Mouse (Mus musculus) midbrain, embryonic 15.5 days (tissue): ENCODE results near the gene Nfyc. TPM values are rescaled to one million over a fixed set of nuclear protein-coding genes. Genes with fewer than 3 reads are reported as not detected.

ENCODE experiments used
- ATAC-seq: fragments of 200-750 bp; cut with Nextera tagmentation; replicated peaks from 2 replicates; pipeline ENCODE4 v1.8.0; 2017; ENCODE audit warnings: moderate TSS enrichment
- H3K27ac ChIP-seq: fragments of 300-500 bp; sonication (generic); 2 replicates; pipeline ENCODE4 v1.5.1; 2015; ENCODE audit warnings: mild to moderate bottlenecking, inconsistent platforms
- H3K27me3 ChIP-seq: fragments of 300-500 bp; sonication (generic); replicated peaks from 2 replicates; pipeline ENCODE4 v1.6.1; 2015; ENCODE audit warnings: inconsistent platforms
- H3K36me3 ChIP-seq: fragments of 300-500 bp; sonication (generic); replicated peaks from 2 replicates; pipeline ENCODE4 v1.6.1; 2015; ENCODE audit warnings: inconsistent platforms
- H3K4me1 ChIP-seq: fragments of 300-500 bp; sonication (generic); 2 replicates; pipeline ENCODE4 v1.6.1; 2015; ENCODE audit warnings: inconsistent platforms
- H3K4me2 ChIP-seq: fragments of 300-500 bp; sonication (generic); 2 replicates; pipeline ENCODE4 v1.6.1; 2015; ENCODE audit warnings: inconsistent platforms, mild to moderate bottlenecking, moderate library complexity
- H3K4me3 ChIP-seq: fragments of 300-500 bp; sonication (generic); 2 replicates; pipeline ENCODE4 v1.5.1; 2015; ENCODE audit warnings: mild to moderate bottlenecking, inconsistent platforms
- H3K9ac ChIP-seq: fragments of 300-500 bp; sonication (generic); 2 replicates; pipeline ENCODE4 v1.6.1; 2015; ENCODE audit warnings: mild to moderate bottlenecking, inconsistent platforms
- H3K9me3 ChIP-seq: fragments of 300-500 bp; sonication (generic); 2 replicates; pipeline ENCODE4 v1.6.1; 2016; ENCODE audit warnings: inconsistent platforms
- WGBS: fragments of 180-500 bp; shearing (Covaris S2); methylation state at CpG from one replicate; pipeline ENCODE4 v1.1.7; 2015; ENCODE audit warnings: mixed read lengths; 5-methylcytosine and 5-hydroxymethylcytosine counted together
- polyA plus RNA-seq: library from polyadenylated mRNA; unstranded; fragments of >200 nt; fragmentation: Nextera tagmentation; extraction: Ambion mirVana; gene quantifications from 2 replicates; pipeline ENCODE4 v1.2.1, GENCODE M21; 2015

The Nfyc gene
- polyA plus RNA-seq, 1 experiment from 2014 or later: 79.2 TPM

GRCm38 (mm10) chr4:120746552-120747150, 84.7 kb downstream of the Nfyc start:
- H3K36me3 ChIP-seq: no peaks in the 10 kb centered on the region
- peaks cover 40% of the 10 kb centered on the region for H3K27me3 ChIP-seq
- H3K4me1 ChIP-seq: peaks cover 13% of the 10 kb centered on the region
- peak overlapping the region; percentile 97 for H3K4me2 ChIP-seq
- peak overlapping the region; percentile 37 for H3K9ac ChIP-seq
- 4% methylated on average over 44 of the region's 53 CpGs for WGBS
- no peak overlapping the region for H3K27ac ChIP-seq
- H3K4me3 ChIP-seq: peak overlapping the region; percentile 53
- peak; percentile 48 for ATAC-seq
- no peaks in the 10 kb centered on the region for H3K9me3 ChIP-seq

DNA sequence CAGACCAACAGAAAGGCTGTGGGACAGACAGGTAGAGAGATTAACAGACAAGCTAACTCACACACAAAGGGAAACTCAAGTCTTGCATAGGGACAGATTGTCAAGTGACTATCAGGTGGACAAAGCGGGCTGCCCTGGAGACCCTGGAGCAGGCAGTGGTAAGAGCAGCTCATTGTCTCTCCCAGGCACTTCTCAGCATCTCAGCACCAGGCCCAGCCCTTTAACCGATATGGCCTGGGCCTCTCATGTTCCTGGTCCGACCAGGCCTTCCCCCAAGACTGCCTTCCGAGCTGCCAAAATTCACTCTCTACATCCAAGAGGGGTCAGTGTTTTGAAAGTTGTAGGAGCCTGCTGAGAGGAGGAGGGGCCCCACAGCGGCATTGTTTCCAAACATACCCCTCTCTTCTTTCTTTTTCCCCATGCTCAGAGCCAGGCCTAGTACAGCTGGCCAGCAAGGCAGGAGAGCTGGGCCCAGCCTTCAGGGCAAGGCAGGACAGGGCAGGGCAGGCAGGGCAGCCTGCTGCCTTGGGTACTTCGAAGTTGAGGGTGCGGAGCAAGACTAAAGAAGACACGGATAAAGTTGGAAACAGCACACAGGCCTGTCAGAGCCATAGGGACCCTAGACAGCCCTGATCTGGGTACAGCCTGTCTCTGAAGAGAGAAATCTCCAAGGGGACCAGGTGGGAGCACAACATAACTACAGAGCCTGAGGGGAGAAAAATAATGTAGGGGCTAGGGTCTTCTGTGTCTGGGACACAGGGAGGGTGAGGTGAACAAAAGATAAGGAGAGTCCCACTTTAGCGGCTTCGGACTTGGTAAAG, 85.4 kb downstream of the Nfyc start:
- WGBS: 18% methylated on average over 10 of the region's 10 CpGs
- Histone ChIP-seq H3K36me3 (no peaks in the 10 kb centered on the region), H3K4me2 (peak overlapping the region; percentile 97), H3K4me1 (peaks cover 13% of the 10 kb centered on the region), H3K4me3 (no peak overlapping the region; the same call in 1 of the 2 replicates), H3K27me3 (peaks cover 37% of the 10 kb centered on the region), H3K9ac (no peak overlapping the region), H3K9me3 (no peaks in the 10 kb centered on the region), H3K27ac (no peak overlapping the region)
- ATAC-seq: no peak

DNA sequence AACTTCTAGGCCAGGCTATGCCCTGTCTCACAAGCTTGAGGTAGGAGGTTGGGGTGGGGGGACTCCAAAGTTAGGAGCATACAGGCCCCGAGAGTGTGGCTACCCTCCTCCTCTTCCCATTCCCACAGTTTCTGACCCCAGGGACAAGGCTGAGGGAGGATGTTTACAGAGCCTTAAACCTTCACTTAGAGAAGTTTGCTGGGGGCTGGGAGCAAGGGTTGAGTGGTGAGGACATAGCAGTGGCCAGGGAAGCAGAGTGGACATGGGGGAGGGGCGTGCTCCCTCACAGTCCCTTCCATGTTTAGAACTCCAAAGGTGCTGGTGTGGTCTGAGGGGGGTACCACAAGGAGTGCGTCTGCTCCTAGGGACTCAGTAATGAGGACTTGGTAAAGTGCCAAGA, 87.7 kb downstream of the Nfyc start:
- no peak for ATAC-seq
- no peaks in the 10 kb centered on the region for H3K36me3 ChIP-seq
- no peak overlapping the region for H3K4me2 ChIP-seq
- H3K4me1 ChIP-seq: peaks cover 13% of the 10 kb centered on the region
- no peak overlapping the region for H3K4me3 ChIP-seq
- 72% methylated on average over 3 of the region's 3 CpGs for WGBS
- no peak overlapping the region for H3K27ac ChIP-seq
- no peaks in the 10 kb centered on the region for H3K9me3 ChIP-seq
- no peak overlapping the region for H3K9ac ChIP-seq
- H3K27me3 ChIP-seq: peaks cover 15% of the 10 kb centered on the region

DNA sequence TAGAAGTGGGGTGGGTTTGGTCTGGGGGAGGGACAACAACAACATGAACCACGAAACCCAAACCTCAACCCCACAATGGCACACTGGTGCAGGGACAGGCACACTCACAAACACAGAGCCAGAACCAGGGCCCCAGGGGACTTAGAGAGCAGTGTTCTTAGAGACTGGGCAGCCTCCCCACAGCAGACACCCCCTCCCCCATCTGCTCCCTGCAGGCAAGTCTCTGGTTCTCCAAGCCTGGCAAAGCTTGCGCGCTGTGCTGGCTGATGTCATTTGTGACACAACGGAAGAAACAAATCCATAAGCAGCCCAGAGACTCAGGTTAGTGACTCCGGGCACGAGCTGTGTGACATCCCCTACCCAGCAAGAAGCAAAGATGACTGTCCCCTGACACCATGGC, 90.1 kb downstream of the Nfyc start:
- H3K4me1 ChIP-seq: no peaks in the 10 kb centered on the region
- no peak overlapping the region for H3K4me2 ChIP-seq
- H3K36me3 ChIP-seq: no peaks in the 10 kb centered on the region
- no peaks in the 10 kb centered on the region for H3K9me3 ChIP-seq
- H3K4me3 ChIP-seq: no peak overlapping the region
- H3K27me3 ChIP-seq: peaks cover 4% of the 10 kb centered on the region
- ATAC-seq: no peak
- no peak overlapping the region for H3K27ac ChIP-seq
- 66% methylated on average over 6 of the region's 6 CpGs for WGBS
- H3K9ac ChIP-seq: no peak overlapping the region

DNA sequence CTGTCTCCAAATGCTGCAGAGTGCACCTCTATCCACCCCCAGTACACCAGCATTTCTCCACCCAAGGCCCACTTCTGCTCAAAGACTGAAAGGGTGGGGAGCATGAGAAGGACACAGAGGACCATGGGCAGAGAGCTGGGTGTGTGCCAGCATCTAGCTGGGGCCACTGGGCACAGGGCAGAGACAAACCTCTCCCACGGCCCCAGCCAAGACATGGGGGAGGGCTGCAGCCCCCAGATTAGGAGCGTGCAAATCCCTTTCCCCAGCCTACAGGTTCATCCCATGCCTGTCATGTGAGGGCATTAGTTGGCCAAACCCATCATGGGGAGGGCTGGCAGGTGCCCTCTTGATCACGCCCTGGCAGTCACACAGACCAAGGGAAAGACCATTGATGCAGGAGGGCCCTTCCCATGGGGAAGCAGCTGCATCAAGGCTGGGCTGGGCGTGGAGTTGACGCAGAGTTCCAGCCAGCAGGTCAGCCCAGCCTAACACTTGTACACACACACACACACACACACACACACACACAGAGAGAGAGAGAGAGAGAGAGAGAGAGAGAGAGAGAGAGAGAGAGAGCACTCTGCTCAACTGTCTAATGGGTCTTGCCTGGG, 97.3 kb downstream of the Nfyc start:
- Histone ChIP-seq H3K27me3 (peaks cover 21% of the 10 kb centered on the region), H3K4me1 (peaks cover 10% of the 10 kb centered on the region), H3K4me2 (no peak overlapping the region), H3K9me3 (no peaks in the 10 kb centered on the region), H3K27ac (no peak overlapping the region), H3K9ac (no peak overlapping the region), H3K4me3 (no peak overlapping the region), H3K36me3 (no peaks in the 10 kb centered on the region)
- peak; percentile 48 for ATAC-seq
- WGBS: 69% methylated on average over 5 of the region's 5 CpGs

DNA sequence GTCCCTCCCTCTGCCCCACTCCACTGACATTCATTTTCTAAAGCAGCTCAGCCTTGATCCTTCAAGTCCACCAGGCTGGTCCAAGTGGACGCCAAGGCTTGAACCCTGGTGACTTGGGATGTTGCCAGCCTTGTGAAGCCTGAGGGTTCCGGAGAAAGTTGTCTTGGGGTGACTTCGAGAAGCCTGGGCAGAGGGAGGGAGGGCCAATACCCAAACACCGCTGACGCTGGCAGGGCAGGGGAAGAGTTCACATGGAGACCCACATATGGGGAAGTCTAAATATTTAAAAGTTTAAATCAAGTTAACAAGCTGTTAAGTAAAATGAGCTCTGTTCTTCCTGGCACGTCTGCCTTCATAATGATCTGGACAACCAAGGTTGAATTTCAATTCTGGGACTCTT, 98.6 kb downstream of the Nfyc start:
- Histone ChIP-seq H3K27me3 (peaks cover 21% of the 10 kb centered on the region), H3K4me3 (no peak overlapping the region), H3K9ac (no peak overlapping the region), H3K9me3 (no peaks in the 10 kb centered on the region), H3K27ac (no peak overlapping the region), H3K4me1 (peaks cover 10% of the 10 kb centered on the region), H3K4me2 (no peak overlapping the region), H3K36me3 (no peaks in the 10 kb centered on the region)
- 85% methylated on average over 6 of the region's 6 CpGs for WGBS
- no peak for ATAC-seq

- H3K27ac ChIP-seq: no peak overlapping the region
- ATAC-seq: peak; percentile 62; the same call in 1 of the 2 replicates
- H3K4me3 ChIP-seq: peak overlapping the region; percentile 48
- H3K36me3 ChIP-seq: no peaks in the 10 kb centered on the region
- H3K4me2 ChIP-seq: peak overlapping the region; percentile 92
- peaks cover 10% of the 10 kb centered on the region for H3K4me1 ChIP-seq
- WGBS: under 1% methylated on average over 40 of the region's 40 CpGs
- H3K9ac ChIP-seq: peak overlapping the region; percentile 40
- H3K27me3 ChIP-seq: peaks cover 21% of the 10 kb centered on the region
- no peaks in the 10 kb centered on the region for H3K9me3 ChIP-seq
These were observed 100.2 kb downstream of the Nfyc start for GRCm38 (mm10) chr4:120731030-120731644.

DNA sequence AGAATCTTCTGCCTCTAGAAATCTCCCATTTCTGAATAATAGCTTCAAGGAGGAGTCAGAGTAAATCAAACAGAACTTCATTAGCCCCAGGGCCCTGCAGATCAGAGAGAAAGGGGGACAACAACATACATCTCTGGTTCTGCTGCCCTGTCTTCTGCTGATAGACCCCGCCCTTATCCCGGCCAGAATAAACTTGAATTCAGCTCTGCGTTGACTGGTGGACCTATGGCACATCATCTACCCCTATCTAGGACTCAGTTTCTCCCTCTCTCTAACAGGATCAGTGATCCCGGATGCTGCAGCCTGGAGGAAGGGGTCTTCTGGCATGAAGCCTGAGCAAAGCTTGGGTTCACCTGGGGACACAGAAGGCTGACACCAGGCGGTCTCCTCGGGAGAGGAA, 100.8 kb downstream of the Nfyc start:
- Histone ChIP-seq H3K36me3 (no peaks in the 10 kb centered on the region), H3K9ac (peak overlapping the region; percentile 40), H3K4me3 (peak overlapping the region; percentile 48), H3K9me3 (no peaks in the 10 kb centered on the region), H3K27ac (no peak overlapping the region), H3K4me1 (peaks cover 10% of the 10 kb centered on the region), H3K27me3 (peaks cover 21% of the 10 kb centered on the region), H3K4me2 (peak overlapping the region; percentile 92)
- ATAC-seq: 0 out of 2 replicates have a peak, but pooled peaks have one; percentile 27
- 34% methylated on average over 6 of the region's 6 CpGs for WGBS

DNA sequence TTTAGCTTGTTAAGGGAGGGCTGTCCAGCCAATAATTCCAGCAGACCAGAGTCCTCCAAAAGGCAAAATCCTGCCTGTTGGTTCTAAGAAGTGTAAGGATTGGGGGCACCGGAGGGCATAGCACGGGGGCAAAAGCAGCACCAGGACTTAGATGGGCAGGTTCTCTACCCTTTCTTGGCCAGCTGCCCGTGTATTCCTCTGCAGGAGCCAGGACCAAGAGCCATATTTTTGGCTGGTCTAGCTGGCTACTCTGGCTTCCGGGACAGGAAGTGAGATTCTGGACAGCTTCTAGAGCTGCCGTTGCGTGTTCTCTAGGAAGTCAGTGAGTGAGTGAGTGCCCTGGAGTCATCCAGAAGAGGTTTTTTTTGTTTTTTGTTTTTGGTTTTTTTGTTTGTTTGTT, 101.2 kb downstream of the Nfyc start:
- 71% methylated on average over 6 of the region's 6 CpGs for WGBS
- no peak for ATAC-seq
- Histone ChIP-seq H3K4me1 (peaks cover 10% of the 10 kb centered on the region), H3K36me3 (no peaks in the 10 kb centered on the region), H3K27ac (no peak overlapping the region), H3K4me2 (no peak overlapping the region), H3K4me3 (no peak overlapping the region), H3K9ac (no peak overlapping the region), H3K27me3 (peaks cover 21% of the 10 kb centered on the region), H3K9me3 (no peaks in the 10 kb centered on the region)

DNA sequence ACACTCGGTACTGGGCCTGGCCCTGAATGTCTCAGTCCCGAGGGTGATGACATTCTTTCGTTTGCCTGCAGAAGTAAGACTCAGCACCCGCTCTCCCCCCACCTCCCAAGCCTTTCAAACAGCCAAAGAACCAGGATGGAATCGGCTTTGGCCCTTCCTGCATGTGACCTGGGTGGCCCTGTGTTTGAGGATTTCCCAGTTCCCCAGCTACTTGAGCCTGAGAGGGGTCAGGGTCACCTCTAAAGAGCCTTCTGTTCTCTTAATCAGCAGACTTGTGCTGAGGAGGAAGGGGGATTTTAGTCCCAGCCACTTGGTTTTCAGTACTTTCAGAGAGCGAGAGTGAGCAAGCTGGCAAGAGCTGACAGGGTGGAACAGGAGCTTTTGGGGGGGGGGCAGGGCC, 101.9 kb downstream of the Nfyc start:
- H3K4me2 ChIP-seq: no peak overlapping the region
- no peak for ATAC-seq
- 40% methylated on average over 6 of the region's 6 CpGs for WGBS
- H3K27ac ChIP-seq: no peak overlapping the region
- H3K36me3 ChIP-seq: no peaks in the 10 kb centered on the region
- peaks cover 10% of the 10 kb centered on the region for H3K4me1 ChIP-seq
- H3K9me3 ChIP-seq: no peaks in the 10 kb centered on the region
- H3K9ac ChIP-seq: no peak overlapping the region
- peaks cover 21% of the 10 kb centered on the region for H3K27me3 ChIP-seq
- H3K4me3 ChIP-seq: no peak overlapping the region

DNA sequence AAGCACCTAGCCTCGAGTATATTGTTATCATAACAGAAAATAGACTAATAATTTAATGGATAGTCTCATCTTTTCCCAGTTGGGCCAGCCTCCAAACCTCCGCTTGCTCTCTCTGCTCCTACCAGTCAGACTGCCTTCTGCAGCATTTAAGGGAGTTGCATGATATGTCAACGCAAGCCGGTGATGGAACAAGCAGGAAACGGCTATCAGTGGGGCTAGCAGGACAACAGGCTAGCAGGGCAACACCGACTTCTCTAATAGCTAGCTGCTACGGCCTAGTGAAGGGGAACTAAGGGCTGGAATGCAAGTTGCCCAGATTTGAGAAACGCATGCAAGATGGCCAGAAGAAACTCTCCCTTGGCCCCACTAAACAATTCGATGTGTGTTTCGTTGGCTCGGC, 103.5 kb downstream of the Nfyc start:
- no peak overlapping the region for H3K9ac ChIP-seq
- 84% methylated on average over 11 of the region's 11 CpGs for whole genome bisulfite sequencing
- H3K27ac ChIP-seq: no peak overlapping the region
- H3K4me2 ChIP-seq: no peak overlapping the region
- peaks cover 21% of the 10 kb centered on the region for H3K27me3 ChIP-seq
- ATAC-seq: no peak
- H3K4me3 ChIP-seq: no peak overlapping the region
- H3K9me3 ChIP-seq: no peaks in the 10 kb centered on the region
- peaks cover 10% of the 10 kb centered on the region for H3K4me1 ChIP-seq
- no peaks in the 10 kb centered on the region for H3K36me3 ChIP-seq

GRCm38 (mm10) chr4:120726174-120726573, 105.2 kb downstream of the Nfyc start:
- no peak overlapping the region for H3K4me3 ChIP-seq
- no peak overlapping the region for H3K9ac ChIP-seq
- no peak overlapping the region for H3K27ac ChIP-seq
- WGBS: 62% methylated on average over 4 of the region's 4 CpGs
- H3K4me2 ChIP-seq: no peak overlapping the region
- H3K36me3 ChIP-seq: no peaks in the 10 kb centered on the region
- H3K27me3 ChIP-seq: 0 out of 2 replicates have a peak, but pooled peaks cover 5% of the 10 kb centered on the region
- H3K9me3 ChIP-seq: no peaks in the 10 kb centered on the region
- ATAC-seq: no peak
- H3K4me1 ChIP-seq: peaks cover 4% of the 10 kb centered on the region
